Mouse (Mus musculus) brain, embryonic 14.5 days (tissue): ENCODE measurements at regions not wholly inside any gene's neighbourhood (a gene's known extent, or its start where the extent isn't known, plus 50 kb on each side); places are given as distances from the start of the nearest gene placed in this dataset.

Source experiments
- CTCF ChIP-seq: fragments of 200-500 bp; IDR thresholded peaks from 2 replicates; pipeline ENCODE4 v1.5.1; 2012; ENCODE audit warnings: inconsistent platforms, mild to moderate bottlenecking, moderate library complexity, borderline replicate concordance; ENCODE audit not compliant: insufficient read depth, insufficient read length; ENCODE audit errors: extremely low read depth
- POLR2A ChIP-seq: fragments of 200-500 bp; IDR thresholded peaks from 2 replicates; pipeline ENCODE4 v1.6.1; 2012; ENCODE audit warnings: mild to moderate bottlenecking, inconsistent platforms, borderline replicate concordance; ENCODE audit not compliant: poor library complexity, insufficient read depth, insufficient read length, severe bottlenecking; ENCODE audit errors: extremely low read depth

DNA sequence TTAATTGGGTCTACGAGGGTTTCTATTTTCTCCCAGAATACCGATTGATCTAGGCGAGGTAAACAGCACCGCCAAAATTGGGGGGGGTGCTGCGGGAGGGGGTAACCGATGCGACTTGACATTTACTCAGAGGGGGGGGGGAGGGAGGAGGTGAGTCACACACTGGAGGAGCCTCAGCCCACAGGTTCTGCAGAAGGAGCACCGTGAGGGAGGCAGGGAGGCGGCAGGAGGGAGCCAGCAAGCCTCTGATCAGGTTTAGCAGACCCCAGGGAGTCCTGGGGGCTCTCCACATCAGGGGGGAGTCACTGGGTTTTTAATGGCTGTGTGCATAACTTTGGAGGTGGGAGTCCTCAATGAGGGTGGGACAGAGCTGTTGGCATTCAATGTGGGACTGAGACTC is 51.3 kb upstream of the Ier5l start:
- no peak for TF ChIP-seq CTCF
- TF ChIP-seq POLR2A = no peak
